Mouse (Mus musculus) heart, postnatal 0 days (tissue): ENCODE measurements around the gene Slc2a4. TPM values are rescaled to one million over a fixed set of nuclear protein-coding genes. Genes with fewer than 3 reads are reported as not detected.
A peak's percentile ranks its signal among the peaks of the same experiment; 100 is the strongest.

Experiments
- ATAC-seq: fragments of 200-750 bp; cut with Nextera tagmentation; 2 replicates; pipeline ENCODE4 v1.8.0; 2017; ENCODE audit warnings: low read depth, moderate number of reproducible peaks, moderate library complexity; ENCODE audit not compliant: insufficient read depth
- DNase-seq: peaks from one replicate; pipeline ENCODE4 v3.0.0-alpha.2; 2016; ENCODE audit warnings: low spot score
- H3K27ac ChIP-seq: fragments of 300-500 bp; sonication (generic); 2 replicates; pipeline ENCODE4 v1.5.1; 2014; ENCODE audit warnings: low read depth, mild to moderate bottlenecking
- H3K27me3 ChIP-seq: fragments of 300-500 bp; sonication (generic); 2 replicates; pipeline ENCODE4 v1.6.1; 2014; ENCODE audit warnings: low read length, mixed read lengths; ENCODE audit not compliant: control insufficient read depth, insufficient read depth
- H3K36me3 ChIP-seq: fragments of 300-500 bp; sonication (generic); replicated peaks from 2 replicates; pipeline ENCODE4 v1.6.1; 2014; ENCODE audit warnings: low read length, mixed read lengths; ENCODE audit not compliant: control insufficient read depth, insufficient read depth
- H3K4me1 ChIP-seq: fragments of 300-500 bp; sonication (generic); 2 replicates; pipeline ENCODE4 v1.6.1; 2014; ENCODE audit warnings: antibody characterized with exemption; ENCODE audit not compliant: control insufficient read depth, insufficient read depth
- H3K4me2 ChIP-seq: fragments of 300-500 bp; sonication (generic); 2 replicates; pipeline ENCODE4 v1.6.1; 2014; ENCODE audit warnings: low read depth, mild to moderate bottlenecking, low read length, moderate library complexity
- H3K4me3 ChIP-seq: fragments of 300-500 bp; sonication (generic); 2 replicates; pipeline ENCODE4 v1.5.1; 2014; ENCODE audit warnings: low read depth, low read length
- H3K9ac ChIP-seq: fragments of 300-500 bp; sonication (generic); replicated peaks from 2 replicates; pipeline ENCODE4 v1.6.1; 2014; ENCODE audit warnings: low read depth, low read length, mixed read lengths
- H3K9me3 ChIP-seq: fragments of 300-500 bp; sonication (generic); replicated peaks from 2 replicates; pipeline ENCODE4 v1.6.1; 2016; ENCODE audit warnings: low read length; ENCODE audit not compliant: control insufficient read depth
- CTCF ChIP-seq: IDR thresholded peaks from 2 replicates; pipeline ENCODE4 v1.5.1; 2016; ENCODE audit warnings: antibody characterized with exemption, control low read depth, low read depth
- EP300 ChIP-seq: IDR thresholded peaks from 2 replicates; pipeline ENCODE4 v1.6.1; 2016; ENCODE audit warnings: antibody characterized with exemption, low read depth
- WGBS: fragments of 180-500 bp; shearing (Covaris S2); extraction: QIAGEN DNeasy Blood & Tissue Kit; methylation state at CpG from one replicate; pipeline ENCODE4 v1.1.7; 2014; 5-methylcytosine and 5-hydroxymethylcytosine counted together
- polyA plus RNA-seq: library from polyadenylated mRNA; unstranded; fragments of >200 nt; fragmentation: Nextera tagmentation; extraction: Ambion mirVana; gene quantifications from 2 replicates; pipeline ENCODE4 v1.2.1, GENCODE M21; 2015
- total RNA-seq: library from RNA; depleted of rRNA; stranded (reverse); fragments of >200 nt; gene quantifications from 2 replicates; pipeline ENCODE4 v1.2.3, GENCODE M21; 2014; ENCODE audit warnings: low replicate concordance

The Slc2a4 gene
- total and polyA plus RNA-seq, 2 experiments from 2014 or later: 89.2 to 267 TPM

DNA sequence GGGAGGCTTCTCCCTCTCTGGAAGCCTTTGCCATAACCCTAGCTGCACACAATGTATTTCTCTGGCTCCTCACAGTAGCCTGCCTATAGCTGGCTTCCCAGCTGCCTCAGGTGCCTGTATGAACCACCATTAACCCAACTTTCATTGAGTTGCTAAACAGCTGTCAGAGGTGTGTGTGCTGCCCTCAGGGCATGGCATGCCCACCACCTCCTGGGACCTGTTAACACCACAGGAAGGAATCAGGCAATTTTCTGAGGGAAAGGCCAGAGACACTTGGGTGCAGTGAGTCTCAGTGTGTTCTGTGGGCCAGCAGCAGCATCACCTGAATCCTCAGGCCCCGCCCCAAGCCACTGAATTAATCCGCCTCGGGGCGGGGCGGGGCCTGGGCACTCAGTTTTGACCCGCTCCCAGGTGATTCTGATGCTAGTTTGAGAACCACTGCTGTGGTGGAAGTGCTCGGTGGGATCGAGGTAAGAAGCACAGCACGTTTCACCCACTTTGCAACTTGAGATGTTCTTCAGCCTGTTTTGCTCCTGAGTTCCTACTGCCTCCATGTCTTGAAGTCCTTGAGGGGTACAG is 9.5 kb downstream of the Slc2a4 start:
- TF ChIP-seq CTCF (no peak), EP300 (no peak)
- DNase-seq: no peak
- peaks cover 30% of the 10 kb centered on the region for H3K4me1 ChIP-seq
- H3K9me3 ChIP-seq: no peaks in the 10 kb centered on the region
- no peak overlapping the region for H3K4me3 ChIP-seq
- ATAC-seq: no peak
- no peak overlapping the region for H3K9ac ChIP-seq
- no peak overlapping the region for H3K4me2 ChIP-seq
- peaks cover 8% of the 10 kb centered on the region for H3K27me3 ChIP-seq
- 46% methylated on average over 9 of the region's 9 CpGs for WGBS
- no peak overlapping the region for H3K27ac ChIP-seq
- peaks cover 14% of the 10 kb centered on the region for H3K36me3 ChIP-seq

DNA sequence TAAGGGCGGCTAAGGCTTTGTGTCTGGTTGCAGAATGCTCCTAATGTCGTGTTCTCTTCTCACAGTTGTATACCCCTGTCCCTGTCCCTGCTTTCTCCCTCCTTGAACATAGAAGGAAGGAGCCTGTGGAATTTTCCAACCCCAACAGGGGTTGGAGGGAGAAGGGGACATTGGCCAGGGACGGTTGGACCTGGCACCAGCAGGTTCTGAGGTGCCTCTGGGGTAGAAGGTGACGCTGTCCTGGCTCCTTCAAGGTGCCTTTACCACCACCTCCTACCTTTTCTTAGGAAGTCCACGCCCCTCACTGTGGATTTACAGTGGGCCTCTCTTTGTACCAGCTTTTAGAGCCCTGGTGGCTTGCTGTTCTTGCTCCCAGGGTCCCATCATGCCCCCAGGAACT is 10.2 kb downstream of the Slc2a4 start:
- 56% methylated on average over 5 of the region's 5 CpGs for WGBS
- Histone ChIP-seq H3K27me3 (peaks cover 8% of the 10 kb centered on the region), H3K4me3 (no peak overlapping the region), H3K9me3 (no peaks in the 10 kb centered on the region), H3K36me3 (peaks cover 8% of the 10 kb centered on the region), H3K9ac (peak overlapping the region; percentile 51; the same call in 1 of the 2 replicates), H3K4me1 (peaks cover 30% of the 10 kb centered on the region), H3K4me2 (no peak overlapping the region), H3K27ac (peak overlapping the region; percentile 88)
- TF ChIP-seq CTCF (no peak), EP300 (no peak)
- ATAC-seq: no peak
- DNase-seq: no peak

DNA sequence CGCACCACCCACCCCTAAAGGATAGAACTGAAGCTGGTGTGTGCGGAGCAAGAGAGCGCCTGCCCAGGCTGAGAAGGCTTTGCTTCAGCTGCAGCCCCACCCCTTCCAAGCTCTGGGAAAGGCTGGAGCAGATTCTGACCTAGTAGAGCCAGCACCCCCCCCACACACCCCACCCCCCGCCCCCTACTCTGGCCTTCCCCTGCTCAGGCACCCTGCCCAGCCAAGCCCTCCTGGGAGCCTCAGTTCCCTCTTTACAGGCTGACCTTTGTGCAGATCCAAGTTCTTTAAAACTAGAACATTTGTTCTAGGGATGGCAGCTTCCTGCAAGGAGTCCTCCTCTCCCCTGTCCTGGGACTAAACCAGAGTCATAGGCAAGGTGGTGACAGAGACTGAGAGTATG is 10.6 kb downstream of the Slc2a4 start:
- Histone ChIP-seq H3K4me3 (no peak overlapping the region), H3K4me2 (peak overlapping the region; percentile 92), H3K27me3 (peaks cover 8% of the 10 kb centered on the region), H3K36me3 (0 out of 2 replicates have a peak, but pooled peaks cover 3% of the 10 kb centered on the region), H3K27ac (peak overlapping the region; percentile 88), H3K4me1 (peaks cover 30% of the 10 kb centered on the region), H3K9me3 (no peaks in the 10 kb centered on the region), H3K9ac (peak overlapping the region; percentile 51; the same call in 1 of the 2 replicates)
- no peak for TF ChIP-seq CTCF
- no peak for TF ChIP-seq EP300
- DNase-seq (peak; percentile 53), ATAC-seq (peak; percentile 15; the same call in 1 of the 2 replicates)
- 26% methylated on average over 4 of the region's 4 CpGs for WGBS

DNA sequence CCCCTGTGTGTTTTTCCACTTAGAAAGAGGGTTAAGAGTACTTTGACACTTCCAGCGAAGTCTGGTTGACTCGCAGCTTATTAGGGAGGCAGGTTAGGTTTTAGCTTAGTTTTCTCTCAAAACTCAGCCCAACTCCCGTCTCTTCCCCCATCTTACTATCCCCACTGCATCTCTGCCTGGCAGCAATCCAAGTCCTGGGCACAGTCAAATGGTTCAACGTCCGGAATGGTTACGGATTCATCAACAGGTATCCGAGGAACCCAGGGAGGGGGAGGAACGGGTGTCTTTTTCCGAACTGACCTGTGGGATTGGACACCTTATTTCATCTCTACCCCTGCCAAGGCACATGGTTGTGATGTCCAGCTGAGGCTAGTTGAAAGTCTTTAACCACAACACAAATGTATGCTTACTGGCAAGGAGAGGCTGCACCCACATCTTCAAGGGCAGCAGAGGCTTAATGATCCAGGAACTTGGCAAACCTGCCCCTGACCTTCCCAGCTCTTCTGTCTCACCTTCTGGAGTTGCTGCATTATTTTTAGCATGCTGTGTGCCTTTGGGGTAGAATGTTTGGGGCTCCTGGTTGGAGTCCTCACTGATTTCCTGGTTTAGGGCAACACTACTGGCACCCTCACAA is 11.2 kb downstream of the Slc2a4 start:
- ATAC-seq (peak; percentile 6; the same call in 1 of the 2 replicates), DNase-seq (peak; percentile 50)
- no peaks in the 10 kb centered on the region for H3K9me3 ChIP-seq
- TF ChIP-seq CTCF: no peak
- TF ChIP-seq EP300: no peak
- H3K4me2 ChIP-seq: peak overlapping the region; percentile 92
- H3K36me3 ChIP-seq: no peaks in the 10 kb centered on the region
- WGBS: 41% methylated on average over 9 of the region's 9 CpGs
- peak overlapping the region; percentile 88 for H3K27ac ChIP-seq
- peaks cover 8% of the 10 kb centered on the region for H3K27me3 ChIP-seq
- peak overlapping the region; percentile 57 for H3K4me3 ChIP-seq
- H3K9ac ChIP-seq: peak overlapping the region; percentile 51; the same call in 1 of the 2 replicates
- H3K4me1 ChIP-seq: peaks cover 30% of the 10 kb centered on the region

DNA sequence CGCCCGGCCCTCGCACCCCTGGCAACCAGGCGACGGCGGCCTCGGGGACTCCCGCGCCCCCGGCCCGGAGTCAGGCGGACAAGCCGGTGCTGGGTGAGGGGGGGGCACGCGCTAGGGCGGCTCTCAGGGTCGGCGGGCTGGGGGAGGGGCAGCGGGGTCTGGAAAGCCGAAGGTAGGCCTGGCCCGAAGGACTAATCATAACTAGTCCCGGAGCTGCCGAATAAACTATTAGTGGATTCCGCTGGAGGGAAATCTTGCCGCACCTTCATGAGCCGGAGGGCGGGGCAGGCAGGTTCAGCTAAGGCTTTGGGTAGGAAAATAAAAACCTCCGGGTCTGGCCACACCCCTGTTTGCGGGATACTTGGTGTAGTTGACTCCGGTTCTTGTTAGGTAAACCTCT is 11.8 kb downstream of the Slc2a4 start:
- peak overlapping the region; percentile 88 for H3K27ac ChIP-seq
- H3K27me3 ChIP-seq: peaks cover 8% of the 10 kb centered on the region
- 4% methylated on average over 29 of the region's 30 CpGs for WGBS

More for the DNA sequence above, 11.8 kb downstream of the Slc2a4 start:
- Histone ChIP-seq H3K4me1 (peaks cover 30% of the 10 kb centered on the region), H3K4me3 (peak overlapping the region; percentile 57), H3K4me2 (peak overlapping the region; percentile 92), H3K36me3 (no peaks in the 10 kb centered on the region), H3K9me3 (no peaks in the 10 kb centered on the region), H3K9ac (peak overlapping the region; percentile 51)
- no peak for TF ChIP-seq CTCF
- TF ChIP-seq EP300: no peak
- DNase-seq (no peak), ATAC-seq (no peak)
